Mouse (Mus musculus) A20 (cell line): Measurements from ENCODE around the gene Nfe2l3.
"Not testable (repeated sequence)": the region's sequence is repeated elsewhere in the genome, so short reads cannot be mapped to it uniquely, and the experiment has no call there.

Source experiments
- DNase-seq: peaks from one replicate; pipeline ENCODE4 v3.0.0-alpha.2; 2011; ENCODE audit warnings: low read depth, low spot score

Nfe2l3 gene

DNA sequence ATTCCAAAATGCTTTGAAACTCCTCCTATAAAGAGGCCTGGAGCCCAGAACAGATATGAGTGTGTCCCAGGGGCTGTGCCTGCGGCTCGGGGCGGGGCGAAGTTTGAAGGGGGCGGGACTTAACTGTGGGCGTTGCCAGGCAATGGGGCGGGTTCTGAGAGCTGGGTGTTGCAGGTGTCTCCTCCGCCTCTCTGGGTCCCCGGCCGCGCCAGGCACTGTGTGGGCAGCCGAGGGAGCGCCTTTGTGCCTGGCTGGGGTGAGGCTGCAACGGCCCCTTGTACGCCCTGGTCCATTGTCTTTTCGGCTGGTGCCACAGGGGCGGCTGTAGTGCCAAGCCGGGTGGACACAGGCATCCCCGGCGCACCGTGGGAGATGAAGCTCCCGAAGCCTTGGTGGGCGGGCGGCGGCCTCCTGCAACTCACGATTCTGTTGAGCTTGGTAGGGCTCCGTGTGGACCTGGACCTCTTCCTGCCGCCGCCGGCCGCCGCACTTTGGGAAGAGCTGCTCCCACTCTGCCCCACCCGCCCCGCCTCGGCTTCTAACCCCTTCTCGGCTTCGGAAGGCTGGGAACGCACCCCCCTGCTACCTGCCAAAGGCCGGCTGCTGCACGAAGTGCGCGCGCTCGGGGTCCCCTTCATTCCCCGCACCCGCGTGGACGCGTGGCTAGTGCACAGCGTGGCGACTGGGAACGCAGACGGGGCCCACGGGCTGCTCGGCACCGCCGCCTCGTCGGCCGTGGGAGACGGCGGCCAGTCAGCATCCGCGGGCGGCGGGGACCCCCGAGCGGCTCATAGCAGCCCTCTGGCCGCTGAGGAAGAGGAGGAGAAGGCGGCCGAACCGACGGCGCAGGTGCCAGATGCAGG lies at the start of gene Nfe2l3:
Nfe2l3 (plus strand) TSS at position 136 of the 863 bp plus-strand sequence.
- DNase-seq: peak; percentile 70

- DNase-seq: peak; percentile 92
Measured at GRCm38 (mm10) chr6:51383769-51384755, 48.4 kb upstream of the Nfe2l3 start.

- no peak for DNase-seq
Measured at GRCm38 (mm10) chr6:51390505-51390904, 42.0 kb upstream of the Nfe2l3 start.

- no peak for DNase-seq
Measured at GRCm38 (mm10) chr6:51391816-51392490, 40.5 kb upstream of the Nfe2l3 start.

GRCm38 (mm10) chr6:51393341-51394128 lies 38.9 kb upstream of the Nfe2l3 start:
- peak; percentile 13 for DNase-seq

DNA sequence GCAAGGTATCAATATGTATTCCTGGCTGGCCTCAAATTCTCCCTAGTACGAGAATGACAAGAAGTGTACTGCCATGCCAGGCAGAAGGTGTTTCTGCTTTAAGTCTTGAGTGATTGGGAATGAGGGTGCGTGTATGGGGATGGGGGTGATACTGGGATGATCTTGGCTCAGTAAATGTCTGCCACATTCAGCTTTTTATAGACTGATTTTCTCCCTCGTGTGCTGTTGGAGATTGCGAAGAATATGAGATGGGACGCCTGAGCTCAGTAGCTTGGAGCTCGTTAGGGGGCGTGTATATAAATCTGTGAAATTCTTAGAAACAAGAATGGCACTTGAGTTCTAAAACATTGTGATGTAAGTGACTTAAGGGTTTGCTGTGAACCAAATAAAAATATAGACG lies 38.1 kb upstream of the Nfe2l3 start:
- not testable (repeated sequence) for DNase-seq

DNA sequence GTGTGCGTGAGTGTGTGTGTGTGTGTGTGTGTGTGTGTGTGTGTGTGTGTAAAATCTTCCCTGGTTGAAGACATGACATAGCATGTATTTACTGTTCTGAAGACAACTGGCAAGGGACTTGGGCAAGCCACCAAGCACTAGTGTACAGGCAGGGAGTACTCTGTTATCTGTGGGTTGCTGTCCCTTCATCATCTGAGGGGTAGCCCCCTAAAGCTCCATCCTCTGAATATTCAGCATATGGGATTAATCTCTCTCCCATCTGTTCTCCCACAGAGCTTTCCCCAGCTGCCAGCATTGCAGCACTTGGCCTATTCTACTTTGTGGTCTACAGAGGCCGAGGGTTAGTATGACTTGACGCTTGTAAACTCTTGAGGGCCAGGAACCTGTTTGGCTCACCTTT lies 37.5 kb upstream of the Nfe2l3 start:
- DNase-seq: not testable (repeated sequence)

DNA sequence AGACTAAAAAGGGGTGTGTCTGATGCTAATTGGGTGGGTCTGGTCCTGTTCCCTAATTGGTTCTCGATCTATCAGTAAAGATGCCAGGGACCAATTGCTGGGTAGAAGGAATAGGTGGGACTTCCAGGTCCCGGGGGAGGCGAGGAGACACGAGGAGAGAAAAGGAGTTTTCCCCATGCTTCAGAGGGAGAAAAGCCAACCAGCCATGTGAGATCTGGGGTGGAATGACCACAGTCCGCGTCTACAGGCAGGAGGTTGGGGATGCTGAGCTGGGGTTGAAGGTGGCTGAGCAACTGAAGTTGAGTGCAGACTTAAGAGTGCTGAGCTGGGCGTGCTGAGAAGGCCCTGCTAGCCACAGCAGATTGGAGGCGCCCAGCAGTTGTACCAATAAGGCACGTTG lies 37.0 kb upstream of the Nfe2l3 start:
- peak; percentile 85 for DNase-seq

DNA sequence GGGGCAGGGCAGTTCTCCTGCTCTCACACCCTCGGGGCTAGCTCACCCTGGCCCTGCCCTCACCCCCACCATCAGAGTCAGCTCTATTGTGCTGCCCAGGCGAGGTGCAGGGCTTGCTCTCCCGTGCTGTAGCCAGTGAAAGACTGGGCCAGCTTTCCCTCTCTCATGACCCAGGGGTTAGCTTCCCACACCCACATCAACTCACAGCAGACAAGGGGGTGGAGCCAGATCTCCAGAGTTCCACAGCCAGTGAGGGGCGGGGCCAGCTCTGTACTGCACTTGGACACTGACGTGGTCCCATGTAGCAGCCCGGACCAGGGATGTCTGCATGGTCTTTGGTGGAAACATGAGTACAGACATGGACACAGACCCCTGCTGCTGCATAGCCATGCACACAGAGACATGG lies 33.4 kb upstream of the Nfe2l3 start:
- DNase-seq: no peak

GRCm38 (mm10) chr6:51401294-51401693 lies 31.2 kb upstream of the Nfe2l3 start:
- DNase-seq: no peak

GRCm38 (mm10) chr6:51403598-51403997 lies 28.9 kb upstream of the Nfe2l3 start:
- DNase-seq: no peak

DNA sequence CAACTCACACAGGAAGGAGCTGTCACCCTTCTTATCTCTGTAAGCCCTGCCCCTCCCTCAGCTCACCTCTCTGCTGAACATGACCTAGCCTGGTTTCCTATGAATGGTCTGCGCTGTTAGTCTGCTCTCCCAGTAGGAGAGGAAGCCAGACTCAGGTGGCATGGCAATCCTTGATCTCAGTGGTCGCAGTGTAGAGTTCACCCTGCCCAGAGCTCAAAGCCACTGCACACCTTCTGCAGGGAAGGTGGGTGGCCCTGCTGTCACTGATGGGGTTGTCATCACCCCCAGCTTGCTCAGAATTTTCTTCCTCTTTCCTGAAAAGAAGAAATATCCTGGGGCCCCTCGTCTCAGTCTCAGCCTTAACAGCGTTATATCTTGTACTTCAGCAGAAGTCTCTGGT lies 28.0 kb upstream of the Nfe2l3 start:
- DNase-seq: no peak

DNA sequence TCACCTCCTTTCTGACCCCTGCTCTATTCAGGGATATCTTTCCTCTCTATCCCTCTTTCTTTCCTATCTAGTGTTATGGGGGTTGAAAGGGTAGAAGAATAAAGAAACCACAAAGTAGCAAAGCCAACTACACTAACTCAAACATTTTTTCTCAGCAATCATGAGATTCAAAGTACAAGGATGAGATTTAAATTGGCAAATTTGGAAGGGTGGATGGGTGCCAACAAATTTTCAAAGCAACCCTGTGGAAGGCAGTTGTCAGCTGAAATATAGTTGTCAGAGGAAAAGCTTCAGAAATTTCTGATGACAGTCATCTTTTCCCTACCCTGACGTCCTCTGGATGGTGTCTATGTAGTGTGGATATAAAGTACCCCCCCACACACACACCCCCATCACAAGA lies 16.0 kb upstream of the Nfe2l3 start:
- DNase-seq: no peak

DNA sequence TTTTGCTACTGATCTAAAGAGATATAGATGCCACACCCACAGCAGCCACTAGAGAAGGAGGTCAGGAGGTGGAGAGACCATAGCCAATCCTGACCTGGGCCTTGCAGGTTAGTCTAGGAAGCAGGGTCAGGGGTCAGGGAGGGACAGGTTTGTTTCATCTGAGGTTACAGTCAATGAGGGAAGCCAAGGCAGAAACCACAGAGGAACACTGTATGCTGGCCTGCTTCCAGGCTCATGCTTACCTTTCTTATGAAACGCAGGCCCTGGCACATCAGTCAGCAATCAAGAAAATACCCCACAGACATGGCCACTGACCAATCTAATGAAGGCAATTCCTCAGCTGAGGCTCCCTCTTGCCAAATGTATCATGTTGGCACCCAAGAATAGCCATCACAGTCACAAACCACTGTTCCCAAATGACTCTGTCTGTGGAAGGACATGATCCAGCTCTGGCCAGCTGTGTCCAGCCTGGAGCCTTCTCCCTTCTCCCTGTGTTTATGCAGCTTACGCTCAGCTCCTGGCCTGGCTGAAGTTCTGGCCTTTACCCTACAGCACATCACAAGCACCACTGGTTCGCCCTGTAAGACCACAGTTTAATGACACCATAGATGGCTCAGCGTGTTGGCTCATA lies 15.0 kb upstream of the Nfe2l3 start:
- DNase-seq: no peak

- DNase-seq: no peak
Measured at GRCm38 (mm10) chr6:51423466-51424122, 8.9 kb upstream of the Nfe2l3 start.

GRCm38 (mm10) chr6:51424537-51424936 lies 7.9 kb upstream of the Nfe2l3 start:
- no peak for DNase-seq

- DNase-seq: no peak
Measured at GRCm38 (mm10) chr6:51434270-51434669, 1.8 kb downstream of the Nfe2l3 start.

DNA sequence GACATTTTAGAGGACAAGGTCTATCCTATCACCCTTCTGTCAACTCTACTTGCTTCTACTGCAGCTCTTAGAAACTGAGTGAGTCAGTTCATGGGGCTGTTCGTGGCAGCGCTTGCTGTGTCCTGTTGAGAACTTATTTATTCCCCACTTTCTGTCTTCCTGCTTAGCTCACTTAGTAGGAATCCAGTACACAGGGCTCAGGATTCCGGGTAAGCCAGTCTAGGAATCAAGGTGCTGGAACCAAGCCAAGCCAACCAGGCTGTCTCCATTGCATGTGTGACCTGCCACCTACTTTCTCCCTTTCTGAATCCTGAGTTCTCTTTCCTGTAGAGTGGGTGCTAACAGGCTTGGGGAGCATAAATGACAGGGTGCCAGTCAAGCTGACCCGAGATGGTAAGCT lies 5.2 kb downstream of the Nfe2l3 start:
- no peak for DNase-seq

DNA sequence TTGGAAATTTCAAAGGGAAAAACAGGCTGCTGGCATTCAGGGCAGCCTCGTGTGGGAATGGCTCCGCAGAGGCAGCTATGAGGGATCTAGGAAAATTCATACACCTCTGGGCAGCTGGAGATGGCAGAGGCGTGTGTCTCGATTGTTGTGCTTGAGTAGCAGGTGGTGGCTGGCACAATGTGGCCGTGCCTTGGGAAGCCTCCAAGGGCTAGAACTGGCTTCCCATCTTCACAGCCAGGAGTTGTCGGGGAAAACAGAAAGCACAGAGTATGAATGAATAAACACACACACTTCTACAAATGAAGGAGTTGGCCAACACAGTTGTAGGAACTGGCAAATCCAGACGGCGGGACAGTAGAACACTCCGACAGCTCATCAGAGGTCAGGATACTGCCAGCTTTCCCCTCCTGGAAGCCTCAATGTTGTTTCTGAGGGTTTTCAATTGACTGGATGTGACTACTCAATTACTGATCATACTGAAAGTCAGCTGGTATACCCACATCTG lies 6.4 kb downstream of the Nfe2l3 start:
- DNase-seq: no peak
